Mouse (Mus musculus) adrenal gland, postnatal 4 days (tissue): ENCODE measurements at regions not wholly inside any gene's neighbourhood (a gene's known extent, or its start where the extent isn't known, plus 50 kb on each side); places are given as distances from the start of the nearest gene placed in this dataset.

Experiments used
- DNase-seq, 2 experiments: peaks; one replicate each; pipeline ENCODE4 v3.0.0; 2021 to 2022; ENCODE audit warnings: low spot score in 2 of 2, mixed read lengths in 2 of 2

- DNase-seq: no peak
Observed at GRCm38 (mm10) chrX:139392777-139393176, 59.3 kb downstream of the Trap1a start.

DNA sequence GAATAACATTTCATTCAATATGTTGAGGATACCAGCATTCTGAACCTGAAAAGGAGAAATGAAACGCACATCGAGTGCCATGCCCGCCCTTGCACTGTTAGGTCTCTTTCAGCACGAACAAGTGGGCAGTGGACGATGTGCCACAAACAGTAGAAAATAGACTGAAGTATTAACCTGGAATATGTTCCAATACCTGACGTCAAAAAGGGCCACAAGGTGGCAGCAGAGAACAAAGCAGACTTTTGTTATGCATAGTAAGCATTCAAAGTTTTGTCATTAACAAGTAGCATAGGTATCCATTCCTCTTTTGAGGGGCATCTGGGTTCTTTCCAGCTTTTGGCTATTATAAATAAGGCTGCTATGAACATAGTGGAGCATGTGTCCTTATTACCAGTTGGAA lies 63.5 kb upstream of the D330045A20Rik start:
- DNase-seq: peak in 1 of 2 experiments; percentile 4

DNA sequence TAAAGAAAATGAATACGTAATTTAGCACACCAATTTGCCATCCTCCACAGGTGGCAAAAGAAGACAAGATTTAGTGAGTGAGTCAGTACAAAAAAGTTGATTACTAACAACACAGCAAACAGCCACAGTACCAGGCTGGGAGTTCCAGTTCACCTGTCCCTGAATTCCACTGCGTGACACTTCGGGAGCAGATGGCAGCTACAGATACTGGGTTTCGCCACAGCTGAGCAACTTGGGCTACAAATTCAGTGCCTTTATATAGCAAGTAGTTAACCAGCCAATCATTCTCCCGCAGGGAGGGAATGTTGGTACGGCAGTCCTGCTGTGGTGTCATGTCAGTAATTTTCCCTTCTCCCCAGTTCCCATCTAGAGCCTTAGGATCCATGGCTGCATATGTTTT lies 60.3 kb upstream of the D330045A20Rik start:
- no peak for DNase-seq

GRCm38 (mm10) chrX:139424307-139424706 lies 55.9 kb upstream of the D330045A20Rik start:
- no peak for DNase-seq
